Mouse (Mus musculus) retina, postnatal 1 day (tissue): Measurements from ENCODE around the gene Fars2.

ENCODE experiments used
- DNase-seq: peaks from one replicate; pipeline ENCODE4 v3.0.0-alpha.2; 2012

Gene Fars2

GRCm38 (mm10) chr13:36469412-36470125 is 352.4 kb downstream of the Fars2 start:
- DNase-seq = peak; percentile 15

DNA sequence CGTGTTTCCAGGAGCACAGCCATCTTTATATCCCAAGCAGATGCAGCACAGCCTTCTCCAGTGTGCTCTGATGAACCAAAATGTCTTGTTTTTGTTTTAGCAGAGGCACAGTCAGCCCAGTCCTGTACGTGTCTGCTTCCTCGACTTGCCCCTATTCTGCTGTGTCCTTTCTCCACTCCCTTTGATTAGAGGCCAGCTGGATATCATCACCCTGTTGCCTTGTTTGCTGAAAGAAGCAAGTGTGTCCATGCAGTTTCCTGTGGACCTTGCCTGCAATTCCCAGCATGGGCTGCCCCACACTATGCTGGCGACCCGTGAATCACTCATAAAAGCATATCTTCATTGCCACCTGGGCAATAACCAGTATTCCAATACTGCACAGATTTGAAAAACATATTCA is 360.4 kb downstream of the Fars2 start:
- no peak for DNase-seq

DNA sequence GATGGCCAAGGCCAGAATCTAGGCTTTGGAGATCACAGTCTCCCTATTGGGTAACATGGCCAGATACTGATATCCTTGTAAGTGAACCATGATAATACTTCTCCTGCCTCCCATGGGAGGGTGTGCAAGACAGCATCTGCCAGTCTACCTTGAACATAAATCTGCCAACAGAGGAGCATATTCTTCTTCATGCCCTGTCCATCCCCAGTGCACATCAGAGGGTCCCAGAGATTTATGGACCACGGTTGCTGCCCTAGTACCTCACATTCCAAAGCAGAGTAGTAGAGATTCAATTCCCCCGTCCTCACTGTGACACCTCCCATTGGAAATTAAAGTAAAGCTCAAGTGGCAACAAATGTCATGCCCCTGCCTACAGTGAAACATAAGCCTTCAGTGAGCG is 361.0 kb downstream of the Fars2 start:
- DNase-seq = no peak

DNA sequence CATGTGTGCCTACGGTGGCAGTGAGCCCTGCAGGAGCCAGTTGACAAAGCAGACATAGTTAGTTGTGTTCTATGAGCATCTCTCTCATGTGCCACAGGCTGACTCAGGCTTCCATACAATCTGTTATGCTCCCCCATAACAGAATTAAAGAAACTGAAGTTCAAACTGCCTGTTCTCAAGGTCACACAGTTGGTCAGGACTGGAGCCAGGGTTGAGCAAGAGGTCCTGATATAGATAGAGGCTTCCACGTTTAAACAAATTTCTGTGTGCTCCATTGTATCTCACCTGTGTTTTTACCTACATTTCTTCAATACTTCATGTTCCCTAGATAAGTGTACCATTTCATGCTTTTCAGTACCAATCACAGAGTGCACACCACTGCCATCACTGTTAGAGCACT is 362.9 kb downstream of the Fars2 start:
- DNase-seq = no peak

- DNase-seq = no peak
These were observed 367.2 kb downstream of the Fars2 start for GRCm38 (mm10) chr13:36484391-36484790.

GRCm38 (mm10) chr13:36486756-36487155 is 369.5 kb downstream of the Fars2 start:
- no peak for DNase-seq

- DNase-seq = no peak
These were observed 372.2 kb downstream of the Fars2 start for GRCm38 (mm10) chr13:36489365-36489764.

DNA sequence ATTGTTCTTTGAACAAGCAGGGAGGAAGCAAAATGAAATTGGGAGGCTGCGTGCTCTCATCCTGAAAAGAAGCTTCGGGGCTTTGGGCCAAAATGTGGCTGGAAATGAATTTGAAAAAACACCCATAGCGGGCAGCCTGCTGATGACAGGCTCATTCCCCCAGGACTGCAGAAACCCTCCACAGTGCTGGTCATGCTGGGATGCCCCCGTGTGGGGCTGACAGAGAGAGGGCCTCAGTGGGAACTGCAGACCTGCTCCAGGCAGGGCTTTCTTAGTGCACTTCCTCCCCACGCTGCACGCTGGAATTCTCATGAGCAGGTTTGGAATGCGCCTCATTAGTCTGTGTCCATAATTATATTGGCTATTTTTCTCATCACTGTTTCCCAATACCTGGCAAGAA is 373.4 kb downstream of the Fars2 start:
- no peak for DNase-seq

GRCm38 (mm10) chr13:36492397-36492796 is 375.2 kb downstream of the Fars2 start:
- DNase-seq = no peak

DNA sequence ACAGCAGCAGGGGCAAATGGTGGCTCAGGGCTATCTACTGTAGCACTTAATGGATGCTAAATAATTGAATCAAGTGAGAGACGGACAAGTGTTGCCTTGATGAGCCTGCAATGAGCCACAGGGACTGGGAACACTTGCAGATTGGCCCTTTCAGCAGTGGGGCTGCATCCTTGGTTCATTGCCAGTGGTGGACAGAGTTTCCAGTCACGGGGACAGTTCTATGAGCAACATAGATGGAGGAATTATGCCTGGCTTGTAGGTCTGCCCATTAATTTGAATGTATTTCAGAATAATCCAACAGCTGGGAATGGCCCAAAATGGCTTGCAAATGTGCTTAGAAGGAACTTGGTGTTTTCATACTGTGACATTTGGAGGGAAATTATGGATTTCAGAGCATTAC is 376.1 kb downstream of the Fars2 start:
- DNase-seq = peak; percentile 6

GRCm38 (mm10) chr13:36493762-36494161 is 376.6 kb downstream of the Fars2 start:
- DNase-seq = no peak

DNA sequence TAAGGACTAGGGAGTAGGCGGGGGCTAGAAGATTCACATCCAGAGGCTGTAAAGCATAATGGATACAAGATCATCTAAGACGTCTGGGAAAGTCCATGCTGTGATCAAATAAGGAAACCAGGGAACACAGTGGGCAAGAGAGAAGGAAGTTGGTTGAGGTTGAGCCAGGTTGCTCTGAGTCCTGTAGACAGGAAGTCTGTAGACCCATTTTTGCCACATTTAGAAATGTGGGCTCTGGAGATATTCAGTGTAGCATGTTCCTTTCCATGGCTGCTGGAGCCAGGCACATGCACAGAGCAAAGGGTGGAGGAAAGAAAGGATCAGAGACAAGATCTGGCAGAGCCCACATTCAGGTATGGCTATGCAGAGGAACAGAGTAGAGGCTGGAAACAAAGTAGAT is 378.8 kb downstream of the Fars2 start:
- no peak for DNase-seq

- no peak for DNase-seq
These were observed 380.1 kb downstream of the Fars2 start for GRCm38 (mm10) chr13:36497346-36497745.

DNA sequence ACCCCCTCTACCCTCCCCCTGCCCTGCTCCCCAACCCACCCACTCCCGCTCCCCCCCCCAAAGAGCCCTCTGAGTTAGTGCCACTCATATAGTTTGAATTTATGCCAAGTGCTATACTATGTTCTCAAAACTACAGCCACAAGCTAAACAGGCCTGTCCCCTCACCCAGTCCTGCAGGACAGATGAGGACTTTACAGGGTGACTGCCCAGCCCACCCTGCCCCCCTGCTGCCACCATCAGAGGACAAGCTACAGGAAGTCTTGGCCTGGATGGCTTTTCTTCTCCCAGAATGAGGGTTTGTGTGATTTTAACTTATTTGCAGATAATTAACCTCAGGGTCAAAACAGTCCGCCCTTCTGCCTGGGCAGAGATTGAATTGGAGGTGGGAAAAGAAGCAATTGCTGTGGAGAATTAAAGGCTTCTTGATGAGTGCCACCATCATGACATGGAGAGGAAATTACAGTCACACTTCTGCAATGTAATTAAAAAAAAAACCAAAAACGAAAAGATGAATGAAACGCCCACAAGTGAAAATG is 383.2 kb downstream of the Fars2 start:
- DNase-seq = no peak

GRCm38 (mm10) chr13:36503551-36503950 is 386.3 kb downstream of the Fars2 start:
- DNase-seq = no peak

- DNase-seq = no peak
These were observed 386.8 kb downstream of the Fars2 start for GRCm38 (mm10) chr13:36503991-36504390.

DNA sequence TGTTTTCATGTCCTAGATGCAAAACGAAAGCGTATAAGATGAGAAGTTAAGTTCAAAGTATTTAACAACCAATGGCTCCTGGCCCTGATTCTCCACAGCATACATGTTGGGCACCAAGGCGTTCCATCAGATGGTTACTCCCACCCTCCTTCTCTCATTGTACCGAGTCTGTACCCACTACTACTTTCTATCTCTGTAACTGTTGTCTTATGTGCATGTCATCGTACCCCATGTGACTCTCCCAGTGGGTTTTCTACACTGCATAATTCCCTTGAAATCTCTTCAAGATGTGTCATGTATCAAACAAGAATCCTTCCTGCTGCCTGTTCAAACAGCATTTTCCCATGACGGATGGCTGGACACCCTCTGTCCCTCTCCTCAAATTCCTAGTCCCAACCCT is 388.5 kb downstream of the Fars2 start:
- no peak for DNase-seq

GRCm38 (mm10) chr13:36506315-36506714 is 389.1 kb downstream of the Fars2 start:
- no peak for DNase-seq

GRCm38 (mm10) chr13:36510161-36510560 is 392.9 kb downstream of the Fars2 start:
- no peak for DNase-seq

- DNase-seq = no peak
These were observed 395.9 kb downstream of the Fars2 start for GRCm38 (mm10) chr13:36513126-36513525.

- DNase-seq = peak; percentile 94
These were observed 400.9 kb downstream of the Fars2 start for GRCm38 (mm10) chr13:36518144-36518571.

GRCm38 (mm10) chr13:36527761-36528160 is 410.5 kb downstream of the Fars2 start:
- DNase-seq = no peak

DNA sequence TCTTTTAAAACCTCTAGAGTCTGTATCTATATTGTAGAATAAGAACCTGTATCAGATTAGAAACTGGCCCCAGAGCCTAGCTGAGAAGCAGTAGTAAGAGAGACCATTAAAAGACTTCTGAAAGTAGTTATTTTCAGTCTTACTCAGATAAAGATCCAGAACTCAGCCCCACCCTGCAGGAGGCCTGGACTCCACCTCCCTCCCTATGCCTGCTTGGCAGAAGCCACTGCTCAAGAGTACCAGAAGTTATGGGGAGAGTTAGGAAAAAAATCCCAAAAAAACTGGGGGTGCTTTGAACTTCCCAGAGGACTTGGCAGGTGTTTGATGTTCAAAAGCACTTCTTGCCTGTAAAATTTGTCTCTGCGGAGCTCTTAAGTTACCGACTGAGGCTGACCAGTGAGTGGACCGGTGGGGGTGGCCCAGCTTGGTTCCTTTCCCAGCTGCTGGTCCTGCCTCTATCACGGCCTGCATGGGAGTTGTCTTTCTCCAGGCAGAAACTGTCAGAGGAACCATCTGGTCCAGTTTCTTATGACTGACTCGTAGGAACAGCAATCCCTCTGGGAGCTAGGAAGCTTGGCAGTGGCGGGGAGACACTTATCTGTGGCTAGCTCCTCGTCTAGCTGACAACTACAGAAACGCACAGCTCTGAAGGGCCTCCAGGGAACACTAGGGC is 411.1 kb downstream of the Fars2 start:
- no peak for DNase-seq

DNA sequence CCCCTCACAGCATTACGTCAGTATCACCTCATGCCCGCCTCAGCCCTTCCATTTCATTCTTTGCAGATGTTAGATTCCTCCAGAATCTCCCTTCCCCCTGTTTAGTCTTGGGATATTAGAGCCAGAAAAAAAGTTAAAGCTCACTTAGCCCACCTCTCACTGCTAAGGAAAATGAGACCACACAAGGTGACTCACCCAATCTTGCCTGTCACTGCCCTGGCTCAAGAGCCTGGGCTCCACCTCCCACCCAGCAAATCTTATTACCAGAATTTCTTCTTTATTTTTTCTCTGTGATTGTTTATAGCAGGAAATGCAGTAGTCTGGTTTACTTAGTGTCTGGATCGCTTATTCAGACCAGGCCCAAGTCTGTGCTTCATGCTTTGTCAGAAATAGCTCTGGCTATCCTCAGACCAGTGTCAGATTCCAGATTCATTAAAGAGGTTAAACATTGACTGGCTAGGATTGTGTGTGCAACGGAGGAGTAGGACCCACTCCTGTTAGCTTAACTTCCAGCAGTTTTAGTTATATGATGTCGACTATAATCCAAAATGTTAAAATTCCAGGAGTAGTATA is 412.3 kb downstream of the Fars2 start:
- DNase-seq = no peak
